Mouse (Mus musculus) monocyte, adult 5-6 weeks (primary cell): ENCODE results near the gene Lamb2. TPM values are rescaled to one million over a fixed set of nuclear protein-coding genes. Genes with fewer than 3 reads are reported as not detected.

Experiments used
- ATAC-seq: fragments of 153-309, 156-312 bp; replicated peaks from 2 replicates; pipeline ENCODE4 v1.8.0; 2017; ENCODE audit warnings: mild to moderate bottlenecking; ENCODE audit not compliant: low TSS enrichment, insufficient number of reproducible peaks, severe bottlenecking, poor library complexity, low FRiP score
- total RNA-seq: library from RNA; stranded (forward); fragments of 200-1000, 200-491, 200-594 nt; gene quantifications from 3 replicates; pipeline ENCODE4 v1.2.3, GENCODE M21; 2017

The Lamb2 gene
- total RNA-seq, 1 experiment from 2014 or later, result not detected

DNA sequence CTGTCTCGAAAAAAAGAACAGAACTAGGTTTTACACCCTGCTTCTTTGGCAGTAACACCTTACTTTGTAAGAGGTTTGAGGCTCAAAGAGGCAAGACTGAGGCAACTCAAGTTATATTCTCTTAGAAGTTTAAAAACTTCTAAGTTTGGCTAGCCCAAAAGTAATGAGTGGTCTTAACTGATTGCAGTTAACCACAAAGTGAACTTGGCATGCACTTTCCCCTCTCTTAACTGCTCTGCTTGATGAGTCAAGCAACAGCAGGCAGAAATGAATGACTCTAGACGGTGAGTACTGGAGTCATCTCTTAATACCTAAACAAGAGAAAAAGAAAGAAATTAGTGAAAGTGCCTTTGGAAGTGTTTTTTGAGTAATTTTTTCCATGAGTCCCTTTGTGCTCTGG, 42.1 kb downstream of the Lamb2 start:
- ATAC-seq, result no peak

DNA sequence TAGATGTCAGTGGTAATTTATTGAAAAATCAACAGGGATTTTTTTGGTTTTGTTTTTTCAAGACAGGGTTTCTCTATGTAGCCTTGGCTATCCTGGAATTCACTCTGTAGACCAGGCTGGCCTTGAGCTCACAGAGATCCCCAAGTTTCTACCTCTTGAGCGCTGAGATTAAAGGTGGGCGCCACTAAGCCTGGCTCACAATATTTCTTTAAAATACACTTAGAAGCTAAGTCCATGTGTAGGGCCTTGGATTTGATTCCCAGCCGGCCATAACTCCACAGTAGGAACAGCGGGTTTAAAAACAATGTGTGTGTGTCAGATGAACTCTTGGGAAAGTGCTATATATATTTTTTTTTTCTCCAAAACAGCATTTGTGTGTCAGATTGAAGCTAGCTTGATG, 43.8 kb downstream of the Lamb2 start:
- ATAC-seq, result no peak

DNA sequence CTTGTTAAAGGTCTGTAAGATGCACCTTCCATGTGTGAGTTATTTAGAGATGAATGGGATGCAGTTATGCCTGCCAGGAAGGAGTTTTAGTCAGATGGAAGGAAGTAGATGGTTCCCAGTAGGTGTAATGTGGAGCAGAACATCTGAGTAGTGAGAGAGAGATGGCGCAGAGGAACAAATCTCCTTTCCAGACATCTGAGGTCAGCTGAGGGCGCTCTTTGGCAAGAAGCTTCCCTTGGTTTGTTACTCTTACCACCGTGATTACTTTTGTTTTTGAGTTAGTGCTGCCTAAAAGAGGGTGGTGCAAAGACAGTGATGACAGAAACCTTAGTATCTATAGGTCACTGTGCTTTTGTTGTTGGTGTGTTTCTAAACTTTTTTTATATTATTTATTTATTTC, 45.9 kb downstream of the Lamb2 start:
- no peak for ATAC-seq

DNA sequence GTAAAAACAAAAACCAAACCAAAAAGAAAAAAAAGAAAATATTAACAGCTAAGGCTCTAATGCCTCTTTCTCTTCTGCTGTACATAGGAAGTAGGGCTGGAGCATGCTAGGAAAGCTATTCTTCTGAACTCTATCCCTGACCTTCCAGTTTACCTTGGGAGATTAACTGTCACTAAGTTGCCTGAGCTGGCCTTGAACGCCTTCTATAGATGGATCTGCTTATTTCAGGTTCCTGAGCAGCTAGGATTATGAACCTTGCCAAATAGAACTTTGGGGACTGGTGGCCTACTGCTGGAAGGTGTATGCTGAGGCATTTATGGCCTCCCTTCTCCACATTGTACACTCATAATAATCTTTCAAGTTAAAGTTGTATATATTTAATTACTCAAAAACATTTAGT, 51.4 kb downstream of the Lamb2 start:
- ATAC-seq, result no peak

DNA sequence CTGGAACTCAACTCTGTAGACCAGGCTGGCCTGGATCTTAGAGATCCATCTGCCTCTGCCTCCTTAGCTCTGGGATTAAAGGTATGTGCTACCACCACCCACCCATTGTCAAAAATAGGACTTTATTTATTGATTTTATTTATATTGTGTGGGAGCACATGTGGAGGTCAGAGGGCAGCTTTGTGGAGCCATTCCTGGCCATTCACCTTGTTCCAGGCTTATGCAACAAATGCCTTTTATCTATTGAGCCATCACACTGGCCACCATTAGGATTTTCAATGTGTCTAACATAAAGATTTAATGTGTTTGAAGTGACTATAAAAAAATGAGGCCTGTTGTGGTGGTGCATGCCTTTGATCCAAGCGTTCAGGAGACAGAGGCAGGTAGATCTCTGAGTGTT, 52.0 kb downstream of the Lamb2 start:
- no peak for ATAC-seq

Other genes starting within 250 kb of the Lamb2 start
- 3.2 to 5.7 TPM (median 5.0 TPM) in 3 replicates for gene Dag1, start 215.8 kb upstream of the Lamb2 start, total RNA-seq
- 1.1 to 1.9 TPM (median 1.6 TPM) in 3 replicates for gene Nicn1, start 189.3 kb upstream of the Lamb2 start, total RNA-seq
- 0.57 to 1.1 TPM in 2 of 3 replicates, not detected in the other for gene Amt, start 182.9 kb upstream of the Lamb2 start, total RNA-seq
- gene Rhoa, start 173.6 kb upstream of the Lamb2 start, total RNA-seq, result 777 to 880 TPM (median 867 TPM) in 3 replicates
- 9.4 to 19.9 TPM (median 16.0 TPM) in 3 replicates for gene Tcta, start 173.6 kb upstream of the Lamb2 start, total RNA-seq
- gene Gpx1, start 140.8 kb upstream of the Lamb2 start, total RNA-seq, result 1,210 to 1,931 TPM (median 1,658 TPM) in 3 replicates
- gene Usp4, start 131.9 kb upstream of the Lamb2 start, total RNA-seq, result 106 to 168 TPM (median 114 TPM) in 3 replicates
- gene 1700102P08Rik, start 86.9 kb upstream of the Lamb2 start, total RNA-seq, result 3.5 to 8.4 TPM (median 4.9 TPM) in 3 replicates
- not detected in 3 replicates for gene Ccdc36, start 51.3 kb upstream of the Lamb2 start, total RNA-seq
- gene BC048562, start 43.3 kb upstream of the Lamb2 start, total RNA-seq, result not detected in 3 replicates
- 12.6 to 19.5 TPM (median 14.1 TPM) in 3 replicates for gene Ccdc71, start 19.2 kb upstream of the Lamb2 start, total RNA-seq
- 0.48 to 0.97 TPM in 2 of 3 replicates, not detected in the other for gene Klhdc8b, start 18.2 kb upstream of the Lamb2 start, total RNA-seq
- 39.9 to 81.2 TPM (median 50.5 TPM) in 3 replicates for gene Usp19, start 10.9 kb downstream of the Lamb2 start, total RNA-seq
- 129 to 159 TPM (median 133 TPM) in 3 replicates for gene Qars, start 28.0 kb downstream of the Lamb2 start, total RNA-seq
- 169 to 180 TPM (median 176 TPM) in 3 replicates for gene Qrich1, start 37.1 kb downstream of the Lamb2 start, total RNA-seq
- 62.6 to 85.5 TPM (median 75.7 TPM) in 3 replicates for gene Impdh2, start 80.5 kb downstream of the Lamb2 start, total RNA-seq
- gene Ndufaf3, start 87.7 kb downstream of the Lamb2 start, total RNA-seq, result 8.3 to 13.4 TPM (median 8.5 TPM) in 3 replicates
- gene Dalrd3, start 90.2 kb downstream of the Lamb2 start, total RNA-seq, result 30.3 to 61.1 TPM (median 44.8 TPM) in 3 replicates
- 3.6 to 11.4 TPM (median 5.8 TPM) in 3 replicates for gene Wdr6, start 99.0 kb downstream of the Lamb2 start, total RNA-seq
- 0.75 to 2.6 TPM (median 0.87 TPM) in 3 replicates for gene P4htm, start 117.9 kb downstream of the Lamb2 start, total RNA-seq
- 163 to 214 TPM (median 169 TPM) in 3 replicates for gene Arih2, start 169.7 kb downstream of the Lamb2 start, total RNA-seq
- 41.3 to 54.1 TPM (median 43.3 TPM) in 3 replicates for gene Slc25a20, start 182.4 kb downstream of the Lamb2 start, total RNA-seq
- 13.1 to 24.5 TPM (median 23.8 TPM) in 3 replicates for gene Prkar2a, start 209.6 kb downstream of the Lamb2 start, total RNA-seq